Mouse (Mus musculus): ENCODE results near the gene Lrrc32.

Lrrc32 gene

GRCm38 (mm10) chr7:98488398-98489130 lies 519 bp upstream of the Lrrc32 start:
- DNase-seq (ENCODE audit: low spot score in 2 of 2): peak; percentile 66 to 75

GRCm38 (mm10) chr7:98489623-98490084 lies 571 bp downstream of the Lrrc32 start:
- peak; percentile 32 to 65 for DNase-seq (ENCODE audit: low spot score in 2 of 2)

GRCm38 (mm10) chr7:98490328-98490727 lies 1.2 kb downstream of the Lrrc32 start:
- no peak for DNase-seq (ENCODE audit: low spot score in 2 of 2)

GRCm38 (mm10) chr7:98490911-98491310 lies 1.8 kb downstream of the Lrrc32 start:
- DNase-seq (ENCODE audit: low spot score in 2 of 2): no peak

- no peak for DNase-seq (ENCODE audit: low spot score in 2 of 2)
These were observed 2.5 kb downstream of the Lrrc32 start for GRCm38 (mm10) chr7:98491451-98492200.

GRCm38 (mm10) chr7:98492331-98492730 lies 3.2 kb downstream of the Lrrc32 start:
- DNase-seq (ENCODE audit: low spot score in 2 of 2): no peak

- DNase-seq (ENCODE audit: low spot score in 2 of 2): no peak
These were observed 4.2 kb downstream of the Lrrc32 start for GRCm38 (mm10) chr7:98493307-98493706.

GRCm38 (mm10) chr7:98493901-98494480 lies 4.9 kb downstream of the Lrrc32 start:
- no peak for DNase-seq (ENCODE audit: low spot score in 2 of 2)

- DNase-seq (ENCODE audit: low spot score in 2 of 2): no peak
These were observed 6.5 kb downstream of the Lrrc32 start for GRCm38 (mm10) chr7:98495591-98495990.

- no peak for DNase-seq (ENCODE audit: low spot score in 2 of 2)
These were observed 8.4 kb downstream of the Lrrc32 start for GRCm38 (mm10) chr7:98497451-98497850.

- no peak for DNase-seq (ENCODE audit: low spot score in 2 of 2)
These were observed 9.0 kb downstream of the Lrrc32 start for GRCm38 (mm10) chr7:98498101-98498500.

- no peak for DNase-seq (ENCODE audit: low spot score in 2 of 2)
These were observed 9.8 kb downstream of the Lrrc32 start for GRCm38 (mm10) chr7:98498656-98499560.

- DNase-seq (ENCODE audit: low spot score in 2 of 2): no peak
These were observed 10.6 kb downstream of the Lrrc32 start for GRCm38 (mm10) chr7:98499561-98500292.

GRCm38 (mm10) chr7:98500470-98500869 lies 11.4 kb downstream of the Lrrc32 start:
- DNase-seq (ENCODE audit: low spot score in 2 of 2): no peak

GRCm38 (mm10) chr7:98501078-98501477 lies 12.0 kb downstream of the Lrrc32 start:
- no peak for DNase-seq (ENCODE audit: low spot score in 2 of 2)

GRCm38 (mm10) chr7:98502921-98503320 lies 13.8 kb downstream of the Lrrc32 start:
- DNase-seq (ENCODE audit: low spot score in 2 of 2): no peak

GRCm38 (mm10) chr7:98503951-98504647 lies 15.0 kb downstream of the Lrrc32 start:
- no peak for DNase-seq (ENCODE audit: low spot score in 2 of 2)

- DNase-seq (ENCODE audit: low spot score in 2 of 2): no peak
These were observed 15.7 kb downstream of the Lrrc32 start for GRCm38 (mm10) chr7:98504726-98505314.

- DNase-seq (ENCODE audit: low spot score in 2 of 2): no peak
These were observed 16.6 kb downstream of the Lrrc32 start for GRCm38 (mm10) chr7:98505664-98506063.

All from spleen, postnatal 14 days (tissue).